Mouse (Mus musculus) lung, adult 18-20 months (tissue): ENCODE measurements around the gene Hist1h2bq.
"Not testable (repeated sequence)": the region's sequence is repeated elsewhere in the genome, so short reads cannot be mapped to it uniquely, and the experiment has no call there.

ENCODE experiments used
- DNase-seq, 2 experiments: peaks; one replicate each; pipeline ENCODE4 v3.0.0; 2022; ENCODE audit warnings: mixed read lengths in 2 of 2

Hist1h2bq gene

DNA sequence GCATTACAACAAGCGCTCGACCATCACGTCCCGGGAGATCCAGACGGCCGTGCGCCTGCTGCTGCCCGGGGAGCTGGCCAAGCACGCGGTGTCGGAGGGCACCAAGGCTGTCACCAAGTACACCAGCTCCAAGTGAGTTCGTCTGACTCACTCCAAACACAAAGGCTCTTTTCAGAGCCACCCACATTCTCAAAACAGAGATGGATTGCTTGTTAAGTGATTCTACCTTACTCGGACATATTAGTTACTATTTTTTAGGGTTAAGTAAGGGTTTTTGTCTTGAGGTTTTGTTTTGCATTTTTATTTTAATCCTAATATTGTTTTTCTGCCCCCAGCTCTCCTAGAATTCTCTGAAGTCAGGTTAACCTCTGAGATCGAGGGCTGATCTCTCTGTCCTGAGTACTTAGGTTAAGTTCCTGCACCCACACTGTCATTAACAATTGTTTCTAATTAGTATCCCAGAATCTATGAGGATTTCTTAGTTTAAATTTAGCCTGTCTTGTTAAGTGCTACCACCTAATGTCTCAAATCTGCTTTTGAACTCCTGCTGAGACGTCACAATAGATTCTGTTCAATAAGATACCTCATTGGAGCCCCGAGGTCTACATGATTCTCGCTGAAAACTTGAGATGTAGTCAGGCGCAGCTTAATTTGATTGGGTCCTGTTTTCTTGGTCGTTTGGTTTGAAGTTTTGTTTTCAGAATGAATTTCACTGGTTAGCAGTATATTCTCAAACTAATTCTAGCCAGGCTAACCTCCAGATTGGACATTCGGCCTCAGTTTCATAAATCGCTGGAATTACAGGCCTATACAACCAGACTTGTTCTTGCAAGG lies 22.0 kb downstream of the Hist1h2bq start:
- no peak for DNase-seq

DNA sequence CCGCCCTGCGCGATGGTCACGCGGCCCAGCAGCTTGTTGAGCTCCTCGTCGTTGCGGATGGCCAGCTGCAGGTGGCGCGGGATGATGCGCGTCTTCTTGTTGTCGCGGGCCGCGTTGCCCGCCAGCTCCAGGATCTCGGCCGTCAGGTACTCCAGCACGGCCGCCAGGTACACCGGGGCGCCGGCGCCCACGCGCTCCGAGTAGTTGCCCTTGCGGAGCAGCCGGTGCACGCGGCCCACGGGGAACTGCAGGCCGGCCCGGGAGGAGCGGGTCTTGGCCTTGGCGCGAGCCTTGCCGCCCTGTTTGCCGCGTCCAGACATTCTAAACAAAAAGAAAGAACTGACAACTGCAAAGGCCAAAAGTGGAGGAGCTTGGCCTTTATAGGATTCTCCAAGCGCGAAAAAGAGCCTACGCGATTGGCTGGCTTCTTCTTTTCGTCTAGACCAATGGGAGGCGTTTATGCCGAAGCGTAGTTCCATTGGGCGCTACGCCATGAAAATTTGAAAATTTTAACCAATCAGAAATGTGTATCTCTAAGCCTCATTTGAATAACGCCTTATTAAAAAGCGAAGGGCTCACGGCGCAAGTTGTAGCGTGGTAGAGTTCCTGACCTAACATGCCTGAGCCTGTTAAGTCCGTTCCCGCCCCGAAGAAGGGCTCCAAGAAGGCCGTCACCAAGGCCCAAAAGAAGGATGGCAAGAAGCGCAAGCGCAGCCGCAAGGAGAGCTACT lies 22.9 kb downstream of the Hist1h2bq start, which contains the start of the genes Hist1h2an and Hist1h2bp:
Gene Hist1h2an (minus strand): TSS at position 320 of the 731 bp plus-strand sequence.
Gene Hist1h2bp (plus strand): TSS at position 563 of the 731 bp plus-strand sequence.
- peak; percentile 77 to 88 for DNase-seq

DNA sequence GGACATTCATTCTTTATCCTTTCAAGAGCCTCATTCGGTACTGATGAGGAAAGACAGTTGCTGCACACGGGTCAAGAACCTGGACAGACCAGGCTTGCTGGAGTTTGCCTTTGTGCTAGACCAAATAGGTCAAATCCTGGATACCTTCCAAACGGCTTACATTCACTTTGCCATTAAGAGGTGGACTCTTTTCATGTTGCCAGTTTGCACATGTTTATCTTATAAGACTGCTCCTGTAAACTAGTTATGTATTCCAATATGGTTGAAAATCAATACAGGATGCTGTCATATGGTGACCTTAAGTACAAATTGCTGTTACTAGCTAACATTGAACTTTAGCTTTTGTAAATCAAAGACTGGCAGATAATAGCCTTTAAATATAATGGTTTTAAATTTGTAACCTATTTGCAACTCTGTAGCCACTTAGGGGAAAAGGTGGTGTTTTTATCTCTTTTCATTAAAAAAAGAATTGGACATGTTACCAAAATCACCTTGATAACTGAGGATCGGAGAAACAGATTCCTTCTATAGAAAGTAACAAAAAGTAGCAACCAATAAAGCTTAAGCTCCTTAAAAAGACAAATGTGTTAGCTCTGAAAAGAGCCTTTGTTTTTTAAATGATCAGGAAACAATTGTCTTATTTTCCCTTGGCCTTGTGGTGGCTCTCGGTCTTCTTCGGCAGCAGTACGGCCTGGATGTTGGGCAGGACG lies 23.7 kb downstream of the Hist1h2bq start:
- DNase-seq = no peak

DNA sequence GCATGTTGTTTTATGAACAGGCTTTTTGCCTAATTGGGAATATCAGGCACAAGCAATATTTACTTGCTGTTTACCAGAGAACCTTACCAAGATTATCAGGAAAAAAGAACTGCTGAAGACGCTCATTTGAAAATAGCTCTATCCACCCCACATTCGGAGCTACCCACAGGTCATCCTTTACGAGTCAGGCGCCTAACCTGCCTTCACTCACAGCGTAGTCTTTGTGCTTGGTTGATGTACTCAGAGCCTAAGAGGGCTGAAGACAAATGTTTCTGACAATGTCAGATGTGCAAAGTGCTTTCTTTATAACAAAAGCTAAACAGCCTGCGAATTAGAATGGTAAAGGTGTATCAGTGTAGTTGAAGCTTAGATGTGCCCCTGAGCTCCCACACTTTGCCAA lies 25.7 kb downstream of the Hist1h2bq start:
- no peak for DNase-seq

DNA sequence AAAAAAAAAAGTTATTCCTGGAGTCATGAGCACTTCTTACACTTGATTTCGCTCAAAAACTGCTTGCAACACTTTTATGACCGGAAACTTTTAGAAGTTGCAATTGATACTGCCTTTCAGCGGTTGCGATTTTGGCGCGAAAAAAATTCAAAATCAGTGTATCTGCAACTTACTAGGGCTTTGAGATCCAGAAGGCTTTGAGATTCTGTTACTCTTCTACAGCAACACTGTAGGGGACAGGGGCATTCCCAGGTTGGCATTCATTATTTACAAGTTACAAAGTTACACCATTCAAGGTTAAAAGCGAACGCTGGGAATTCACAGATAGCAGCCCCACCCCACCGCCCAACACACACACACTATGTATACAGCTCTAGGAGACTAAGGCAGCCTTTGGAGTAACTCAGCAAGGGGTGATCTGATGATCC lies 26.2 kb downstream of the Hist1h2bq start:
- peak in 1 of 2 experiments; percentile 7 for DNase-seq

DNA sequence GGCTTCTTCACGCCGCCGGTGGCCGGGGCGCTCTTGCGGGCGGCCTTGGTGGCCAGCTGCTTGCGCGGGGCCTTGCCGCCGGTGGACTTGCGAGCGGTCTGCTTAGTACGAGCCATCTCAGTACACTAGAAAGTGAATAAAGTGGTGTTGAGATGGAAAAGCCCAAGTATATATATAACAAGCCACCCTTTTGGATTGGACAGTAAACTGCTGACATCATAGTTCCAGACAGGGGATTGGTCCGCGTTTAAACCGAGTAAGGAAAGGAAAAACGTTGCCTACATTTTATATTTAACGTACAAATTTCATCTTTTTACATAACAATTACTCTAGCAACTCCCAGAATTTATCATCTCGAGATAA lies 26.8 kb downstream of the Hist1h2bq start, which contains the start of gene Hist1h3i:
Gene Hist1h3i (minus strand): TSS at position 116 of the 363 bp plus-strand sequence.
- DNase-seq = peak; percentile 12 to 27

DNA sequence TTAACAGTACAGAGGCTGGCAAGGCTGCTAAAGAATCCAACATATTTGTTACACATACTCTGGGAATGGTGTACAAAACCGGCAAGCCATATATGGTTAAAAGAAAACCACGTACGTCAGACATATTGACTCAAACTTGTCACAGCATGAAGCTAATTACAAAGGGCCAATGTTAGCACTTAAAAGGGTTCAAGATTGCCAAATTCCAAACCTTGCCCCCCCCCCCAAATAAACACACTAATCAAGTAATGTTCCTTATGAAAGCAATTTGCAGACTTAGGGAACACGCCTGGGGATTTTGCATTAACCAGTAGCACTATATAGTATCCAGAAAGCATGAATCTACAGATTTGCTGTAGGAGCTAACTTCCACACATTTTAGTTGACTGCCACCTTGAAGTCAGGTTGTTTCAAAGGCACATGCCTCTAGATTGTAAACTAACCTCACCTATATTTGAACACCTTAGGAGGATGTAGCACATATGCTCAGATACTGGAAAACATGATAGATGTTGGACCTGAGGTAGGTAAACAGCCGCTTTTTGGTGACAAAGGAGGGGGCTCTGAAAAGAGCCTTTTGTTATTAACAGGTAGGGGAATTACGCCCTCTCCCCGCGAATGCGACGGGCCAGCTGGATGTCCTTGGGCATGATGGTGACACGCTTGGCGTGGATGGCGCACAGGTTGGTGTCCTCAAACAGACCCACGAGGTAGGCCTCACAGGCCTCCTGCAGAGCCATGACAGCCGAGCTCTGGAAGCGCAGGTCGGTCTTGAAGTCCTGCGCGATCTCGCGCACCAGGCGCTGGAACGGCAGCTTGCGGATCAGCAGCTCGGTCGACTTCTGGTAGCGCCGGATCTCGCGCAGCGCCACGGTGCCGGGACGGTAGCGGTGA lies 27.4 kb downstream of the Hist1h2bq start:
- not testable (repeated sequence) for DNase-seq

DNA sequence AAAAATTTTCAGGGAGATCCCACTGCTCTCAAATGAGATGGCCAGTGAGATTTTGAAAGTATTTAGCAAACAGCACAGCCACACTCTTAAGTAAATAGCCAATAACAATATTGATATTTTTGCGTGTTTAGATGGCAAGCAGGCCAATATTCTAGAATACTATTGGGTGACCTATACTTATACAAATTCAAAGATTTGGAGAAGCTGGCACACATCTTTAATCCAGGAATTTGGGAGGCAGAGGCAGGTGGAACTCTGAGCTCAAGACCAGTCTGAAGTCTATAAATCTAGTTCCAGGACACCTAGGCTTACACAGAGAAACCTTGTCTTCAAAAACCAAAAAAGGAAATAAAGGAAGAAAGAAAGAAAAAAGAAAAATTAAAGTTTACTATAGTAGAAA lies 28.4 kb downstream of the Hist1h2bq start:
- DNase-seq = no peak

DNA sequence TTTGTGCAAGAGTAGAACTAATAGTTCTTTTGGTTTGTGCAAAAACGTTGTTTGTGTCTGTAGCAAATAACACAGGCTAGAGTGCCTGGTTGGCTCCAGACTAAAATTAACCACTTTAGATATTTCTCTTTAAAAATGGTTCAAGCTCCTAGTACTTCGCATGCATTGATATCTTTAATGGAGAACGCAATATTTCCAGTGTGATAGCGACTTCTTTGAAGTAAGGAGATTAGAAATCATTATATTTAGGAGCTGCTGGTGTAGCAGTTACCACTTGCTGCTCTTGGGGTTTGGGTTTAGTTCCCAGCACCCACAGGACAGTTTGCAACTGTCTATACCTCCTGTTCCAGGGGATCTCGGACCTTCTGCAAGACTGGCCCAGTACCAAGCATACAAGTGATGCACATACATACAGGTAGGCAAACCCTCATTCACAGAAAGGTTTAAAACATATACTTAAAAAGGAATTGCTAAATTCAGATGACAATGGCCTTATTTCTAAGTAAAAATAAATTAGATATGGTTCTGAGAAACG lies 28.9 kb downstream of the Hist1h2bq start:
- no peak for DNase-seq

DNA sequence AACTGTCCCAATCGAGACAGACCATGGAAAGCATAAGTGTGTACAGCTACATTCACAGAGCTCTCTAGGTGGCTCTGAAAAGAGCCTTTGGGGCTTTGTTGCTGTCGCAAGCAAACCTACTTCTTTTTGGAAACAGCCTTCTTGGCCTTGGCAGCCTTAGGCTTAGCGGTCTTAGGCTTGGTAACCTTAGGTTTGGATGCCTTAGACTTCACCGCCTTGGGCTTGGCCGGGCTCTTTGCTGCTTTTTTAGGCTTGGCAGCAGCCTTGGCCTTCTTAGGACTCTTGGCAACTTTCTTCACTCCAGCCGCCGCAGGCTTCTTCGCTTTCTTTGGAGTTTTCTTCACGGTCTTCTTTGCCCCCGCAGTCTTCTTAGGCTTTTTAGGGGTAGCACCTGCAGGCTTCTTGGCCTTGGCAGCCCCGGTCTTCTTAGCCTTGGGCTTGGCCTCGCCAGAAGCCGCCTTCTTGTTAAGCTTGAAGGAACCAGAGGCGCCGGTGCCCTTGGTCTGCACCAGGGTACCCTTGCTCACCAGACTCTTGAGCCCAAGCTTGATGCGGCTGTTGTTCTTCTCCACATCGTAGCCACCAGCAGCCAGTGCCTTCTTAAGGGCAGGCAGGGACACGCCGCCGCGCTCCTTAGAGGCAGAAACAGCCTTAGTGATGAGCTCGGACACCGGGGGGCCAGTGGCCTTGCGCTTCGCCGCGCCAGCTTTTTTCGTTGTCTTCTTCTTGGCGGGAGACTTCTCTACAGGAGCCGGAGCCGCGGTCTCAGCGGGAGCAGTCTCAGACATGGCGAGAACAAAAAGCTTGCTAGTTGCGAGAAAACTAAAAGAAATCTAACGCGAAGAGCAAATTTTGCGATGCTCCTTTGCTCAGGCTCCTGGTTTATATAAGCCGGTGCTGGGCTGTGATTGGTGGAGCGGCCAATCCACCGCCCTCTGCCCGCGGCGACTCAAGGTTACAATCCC lies 29.9 kb downstream of the Hist1h2bq start, which contains the start of gene Hist1h1b:
Gene Hist1h1b (minus strand): TSS at position 859 of the 965 bp plus-strand sequence.
- DNase-seq = peak in 1 of 2 experiments; percentile 20

DNA sequence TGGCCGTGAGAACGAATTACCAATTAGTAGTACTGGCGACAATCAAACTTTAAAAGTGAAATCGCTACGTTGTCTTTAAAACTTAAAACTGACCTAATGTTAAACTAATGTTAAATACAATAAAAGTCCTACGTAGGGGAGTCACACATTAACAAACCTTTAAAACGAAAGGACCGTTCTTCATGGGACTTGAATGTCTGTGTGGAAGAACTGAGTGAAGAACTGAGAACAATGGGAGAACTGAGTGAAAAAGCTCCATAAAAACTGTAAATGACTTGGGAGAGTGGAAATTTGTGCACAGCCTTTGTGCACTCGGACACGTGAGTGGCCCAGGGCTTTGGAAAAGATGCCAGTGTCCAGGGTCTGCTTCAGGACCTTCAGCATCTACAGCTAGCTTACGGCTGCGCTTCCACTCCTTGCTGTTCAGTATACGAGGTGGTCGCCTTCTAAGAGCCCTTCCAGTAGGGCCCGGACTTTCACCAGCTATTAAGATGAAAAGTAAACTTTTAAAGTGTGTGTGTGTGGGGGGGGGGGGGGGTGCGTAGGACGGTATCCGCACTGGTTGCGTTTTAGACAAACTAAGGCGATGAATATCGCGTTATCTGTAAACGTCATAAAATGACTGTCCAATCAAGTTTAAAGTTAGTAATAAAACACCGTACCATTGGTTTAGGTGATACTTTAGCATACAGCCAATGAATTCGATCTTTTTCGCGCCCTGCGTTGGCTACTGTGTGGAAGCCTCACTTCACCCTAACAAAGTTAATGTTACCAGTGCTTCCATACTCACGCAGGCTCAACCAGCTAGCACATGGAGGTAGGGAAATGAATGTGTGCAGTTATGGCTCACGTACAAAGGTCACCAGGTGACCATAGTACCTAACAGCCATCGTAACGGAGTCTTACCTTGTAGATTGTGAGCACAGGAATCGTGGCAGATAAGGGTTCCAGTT lies 30.9 kb downstream of the Hist1h2bq start:
- peak; percentile 29 to 53 for DNase-seq
